Mouse (Mus musculus) Muller cell, postnatal 12 days (primary cell): Measurements from ENCODE around the gene Vwa8.
A peak's percentile ranks its signal among the peaks of the same experiment; 100 is the strongest.
"Not testable (repeated sequence)": the region's sequence is repeated elsewhere in the genome, so short reads cannot be mapped to it uniquely, and the experiment has no call there.

ENCODE experiments used
- DNase-seq: peaks from one replicate; pipeline ENCODE4 v3.0.0-alpha.2; 2015; ENCODE audit errors: inconsistent ontology term

The Vwa8 gene

DNA sequence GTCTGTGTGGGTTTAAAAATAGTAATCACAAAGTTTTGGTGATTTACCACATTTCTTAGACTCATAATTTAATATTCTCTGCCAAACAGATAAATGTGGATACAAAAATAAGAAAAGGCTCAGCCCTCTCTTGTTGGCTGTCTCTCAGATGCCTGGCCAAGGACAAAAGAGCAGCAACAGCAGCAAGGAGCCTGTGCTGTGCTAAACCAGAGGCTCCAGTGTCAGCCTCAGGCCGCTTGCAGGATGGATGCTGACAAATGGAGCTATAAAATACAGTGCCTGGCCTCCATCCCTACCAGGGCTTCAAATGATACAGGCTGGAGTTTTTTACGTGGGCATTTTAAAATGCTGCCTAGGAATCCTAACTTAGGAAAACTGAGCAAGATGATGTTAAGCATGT lies 134.3 kb downstream of the Vwa8 start:
- DNase-seq = no peak

DNA sequence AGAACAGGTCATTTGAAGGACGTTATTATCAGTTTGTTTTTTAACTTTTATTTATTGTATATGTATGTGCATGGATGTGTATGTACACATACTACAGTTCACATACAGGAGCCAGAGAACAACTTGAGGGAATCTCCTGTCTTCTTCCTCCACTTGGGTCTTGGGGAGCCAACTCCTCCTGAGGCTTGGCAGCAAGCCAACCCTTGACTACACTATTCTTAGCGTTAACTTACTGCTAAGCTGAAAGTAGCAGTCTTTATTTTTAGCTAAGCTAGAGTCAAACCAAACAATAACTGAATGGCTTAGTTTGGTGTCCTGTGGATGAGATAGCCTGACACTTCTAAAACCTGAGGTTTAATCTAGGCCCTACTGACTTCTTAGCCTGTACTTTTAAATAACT lies 135.4 kb downstream of the Vwa8 start:
- no peak for DNase-seq

DNA sequence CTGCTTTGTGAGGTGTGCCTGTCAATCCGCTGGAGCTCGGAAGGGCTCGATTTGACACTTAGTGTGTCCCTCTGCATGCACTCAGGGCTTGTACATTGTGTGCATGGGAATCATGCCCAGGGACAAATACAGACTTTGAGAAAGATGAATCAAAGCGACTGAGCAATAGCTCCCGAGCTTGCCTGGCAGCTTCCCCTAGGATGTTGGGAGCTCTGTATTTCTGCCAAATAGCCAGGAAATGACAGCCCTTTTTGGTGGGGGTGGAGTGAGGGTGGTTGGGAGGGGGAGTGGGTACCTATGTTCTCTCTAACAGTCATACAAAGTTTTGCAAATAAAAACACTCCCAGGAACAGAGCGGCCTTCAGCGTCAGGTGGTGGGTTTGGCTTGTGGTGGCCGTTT lies 138.7 kb downstream of the Vwa8 start:
- no peak for DNase-seq

DNA sequence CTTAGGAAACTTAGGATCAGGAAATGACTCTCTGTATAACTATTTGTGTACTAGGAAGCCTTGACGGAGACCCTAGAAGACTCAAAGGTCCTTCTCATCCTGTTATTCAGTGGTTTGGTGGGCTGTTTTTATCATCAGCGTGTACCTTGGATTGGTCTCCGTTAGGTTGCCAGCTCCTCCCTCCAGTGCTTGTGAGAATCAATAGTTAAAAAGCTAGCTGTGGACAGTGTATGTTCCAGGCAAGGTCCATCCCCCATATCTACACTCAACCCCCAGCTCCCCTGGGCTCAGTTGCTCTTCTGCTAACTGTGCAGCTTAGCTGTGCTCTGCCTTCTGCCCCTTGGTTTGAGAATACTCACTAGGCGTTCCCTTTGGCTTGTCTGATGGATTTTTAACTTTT lies 143.6 kb downstream of the Vwa8 start:
- no peak for DNase-seq

DNA sequence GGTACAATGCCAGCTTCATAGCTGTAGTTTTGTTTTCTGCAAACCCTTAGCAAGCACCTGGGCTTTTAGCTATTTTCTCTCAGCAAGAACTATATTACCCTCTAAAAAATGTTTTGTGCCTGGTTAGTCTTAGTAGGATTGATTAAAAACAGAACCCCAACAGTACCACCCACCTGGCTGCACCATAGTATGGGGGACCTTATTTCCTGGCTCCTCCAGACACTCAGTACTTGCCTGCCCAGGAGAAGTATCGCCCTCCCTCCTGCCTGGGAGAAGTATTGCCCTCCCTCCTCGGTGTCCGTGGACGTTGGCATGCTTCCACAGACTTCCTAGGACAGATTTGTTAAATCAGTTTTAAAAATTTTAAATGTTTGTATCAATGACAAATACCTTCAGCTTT lies 144.7 kb downstream of the Vwa8 start:
- DNase-seq = no peak

DNA sequence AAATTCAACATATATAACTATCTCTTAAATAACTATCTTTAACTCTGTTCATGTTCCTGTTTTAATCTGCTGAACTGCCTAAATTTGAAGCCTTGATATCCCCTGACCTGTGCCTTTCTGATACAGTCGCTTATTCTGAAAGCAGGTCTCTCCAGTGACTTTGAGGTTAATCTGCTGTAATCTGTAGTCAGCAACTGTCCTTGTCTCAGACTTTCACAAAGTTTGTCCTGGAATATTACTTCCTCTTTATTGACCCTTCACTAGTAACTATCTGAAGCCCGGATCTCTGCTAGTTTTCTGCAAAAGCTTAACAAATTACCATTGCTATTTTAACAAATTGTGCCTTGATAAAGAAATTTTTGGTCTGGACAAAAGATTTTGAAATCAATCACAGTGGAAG lies 147.5 kb downstream of the Vwa8 start:
- no peak for DNase-seq

DNA sequence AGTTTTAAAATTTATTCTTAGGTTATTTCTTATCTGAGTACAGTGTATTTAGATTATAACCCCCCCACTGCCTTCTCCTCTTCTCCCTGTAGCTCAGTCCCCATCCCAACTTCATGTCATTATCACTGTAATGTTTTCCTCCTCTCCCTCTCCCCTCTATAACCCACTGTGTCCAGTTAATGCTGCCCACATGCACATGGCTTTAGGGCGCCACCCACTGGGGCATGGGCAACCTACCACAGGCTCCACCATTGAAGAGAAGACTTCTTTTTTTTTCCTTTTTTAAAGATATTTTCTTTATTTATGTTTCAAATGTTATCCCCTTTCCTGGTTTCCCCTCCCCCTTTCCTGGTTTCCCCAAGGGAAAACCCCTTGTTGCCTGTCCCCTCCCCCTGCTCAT lies 154.7 kb downstream of the Vwa8 start:
- DNase-seq = peak; percentile 19

DNA sequence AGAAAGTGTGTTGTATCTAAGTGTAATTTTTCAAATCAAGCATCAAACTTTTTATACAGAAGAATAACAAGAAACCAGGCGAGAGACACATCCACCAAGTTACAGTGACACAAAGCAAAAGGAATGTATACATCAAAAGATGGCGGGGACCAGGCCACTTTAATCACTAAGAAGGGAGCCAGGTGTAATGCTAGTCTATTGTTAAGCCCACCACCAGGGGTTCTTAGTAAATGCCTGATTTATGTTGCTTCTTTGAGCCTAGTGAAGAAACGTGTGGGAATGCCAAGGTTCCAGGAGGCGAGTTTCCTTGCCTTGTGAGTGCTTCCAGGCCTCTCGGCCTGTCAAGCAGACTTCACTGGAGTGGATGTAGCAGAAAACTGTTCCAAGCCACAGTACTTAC lies 168.9 kb downstream of the Vwa8 start:
- DNase-seq = not testable (repeated sequence)

DNA sequence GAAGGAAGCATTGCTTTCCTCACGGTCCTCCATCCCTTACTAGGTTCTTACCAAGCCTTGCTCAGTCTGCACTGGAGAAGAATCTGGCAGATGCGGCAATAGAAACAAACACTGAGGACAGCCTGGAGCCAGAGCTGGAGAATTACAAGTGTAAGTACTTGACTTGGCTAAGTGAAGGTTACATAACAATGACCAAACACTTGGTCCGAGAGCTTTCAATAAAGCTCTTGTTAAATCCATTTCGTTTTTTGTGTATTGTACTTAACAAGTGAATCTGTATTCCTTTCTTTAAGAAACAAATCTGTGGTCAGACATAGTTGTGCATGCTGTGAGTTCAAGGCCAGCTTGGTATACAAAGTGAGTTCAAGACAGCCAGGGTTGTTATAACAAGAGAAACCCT lies 169.7 kb downstream of the Vwa8 start:
- no peak for DNase-seq

DNA sequence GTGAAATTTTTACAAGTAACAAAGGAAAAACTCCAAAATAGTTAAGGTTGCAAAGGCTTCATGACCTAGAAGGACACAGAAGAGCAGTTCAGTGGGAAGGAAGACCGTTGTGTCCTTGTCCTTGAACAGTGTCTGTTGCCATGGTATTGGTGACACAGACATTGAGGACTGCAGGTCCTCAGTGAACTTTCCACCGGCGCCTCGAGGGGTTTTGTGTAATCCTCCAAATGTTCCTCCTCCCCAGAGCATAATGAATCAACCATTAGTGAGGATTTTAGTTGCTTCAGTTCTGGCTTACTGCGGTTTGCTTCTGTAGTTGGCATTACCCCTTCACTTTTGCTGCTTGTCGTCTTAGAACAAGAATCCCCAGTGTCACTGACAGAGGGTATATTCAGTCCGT lies 172.9 kb downstream of the Vwa8 start:
- peak; percentile 63 for DNase-seq

DNA sequence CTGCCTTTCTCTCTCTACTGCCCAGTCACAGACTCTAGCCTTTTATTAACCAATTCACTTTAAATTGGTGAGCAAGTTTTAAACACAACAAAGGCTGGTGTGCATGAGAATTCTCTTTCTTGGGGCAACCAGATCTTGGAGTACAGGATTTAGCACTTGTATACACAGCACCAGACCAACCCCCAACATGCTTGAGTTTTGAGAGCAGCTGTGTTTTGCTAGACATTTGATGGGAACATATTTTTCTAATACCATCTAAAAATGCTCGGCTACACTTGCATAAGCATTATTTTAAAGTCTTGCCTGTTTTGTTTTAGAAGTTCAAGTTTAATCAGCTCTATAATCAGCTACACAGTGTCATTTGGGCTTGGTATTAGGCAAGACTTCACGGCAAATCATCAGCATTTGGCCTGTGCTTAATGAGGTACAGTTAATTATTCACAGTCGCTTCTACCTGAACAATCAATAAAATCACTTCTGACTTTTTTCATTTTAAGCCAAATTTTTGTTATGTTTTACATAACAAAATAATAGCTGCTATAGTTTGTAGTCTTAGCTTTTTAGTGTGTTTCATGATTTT lies 180.2 kb downstream of the Vwa8 start:
- no peak for DNase-seq

DNA sequence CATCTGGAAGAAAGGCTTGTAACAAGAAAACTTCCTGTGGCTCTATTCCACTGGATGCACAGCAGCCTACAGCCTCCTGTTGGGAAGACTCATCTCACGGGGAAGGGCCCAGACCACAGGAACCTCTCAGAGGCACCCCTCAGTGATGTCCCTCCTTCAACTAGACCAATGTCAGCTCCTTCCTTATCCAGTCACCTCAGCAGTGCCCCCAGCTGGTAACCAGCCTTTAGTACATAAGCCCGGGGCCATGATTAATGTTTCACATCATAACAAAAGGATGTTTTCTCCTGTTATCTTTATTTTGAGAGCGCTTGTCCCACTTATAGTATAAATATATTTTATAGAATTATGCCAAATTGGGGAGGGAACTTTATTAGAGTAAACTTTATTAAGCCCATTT lies 181.9 kb downstream of the Vwa8 start:
- no peak for DNase-seq

DNA sequence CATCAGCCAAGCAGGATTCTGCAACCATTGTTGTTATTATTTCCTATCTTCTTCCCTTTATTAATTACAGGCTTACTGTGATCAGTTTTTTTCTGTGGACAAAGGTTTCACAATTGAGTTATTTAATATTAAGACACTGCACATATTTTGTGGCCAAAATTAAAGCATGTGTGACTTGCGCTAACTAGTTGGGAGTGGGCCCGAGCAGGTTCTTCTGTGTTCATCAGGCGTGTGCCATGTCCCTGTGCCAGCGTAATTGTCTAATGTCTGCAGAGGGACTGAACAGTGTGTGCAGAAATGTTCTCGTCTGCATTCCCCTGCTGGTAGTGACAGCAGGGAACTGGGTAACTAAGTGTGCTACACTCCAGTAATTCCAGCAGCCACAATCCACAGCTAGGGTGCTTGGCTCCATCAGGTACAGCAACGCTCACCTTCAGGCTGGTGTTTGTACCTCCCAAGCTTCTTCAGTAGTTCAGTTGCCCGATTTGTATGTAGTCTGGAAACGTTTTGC lies 182.4 kb downstream of the Vwa8 start:
- DNase-seq = no peak

DNA sequence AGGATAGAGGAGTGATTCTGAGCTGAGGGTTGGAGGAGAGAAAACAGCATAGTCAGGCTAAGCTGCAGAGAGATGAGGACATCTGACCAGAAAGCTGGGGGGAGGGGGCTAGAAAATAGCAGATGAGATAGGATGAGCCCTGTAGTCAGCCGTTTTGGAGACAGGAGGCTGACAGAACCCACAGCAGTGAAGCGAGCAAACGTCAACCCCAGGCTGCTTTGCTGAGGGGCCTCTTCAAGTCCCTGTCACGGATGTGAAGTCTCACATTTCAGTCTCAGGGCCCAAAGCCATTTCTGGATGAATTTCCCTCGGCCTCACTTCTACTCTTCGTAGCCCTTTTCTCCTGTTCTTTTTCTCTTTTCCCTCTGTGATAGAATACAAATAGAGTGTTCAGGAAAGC lies 184.5 kb downstream of the Vwa8 start:
- no peak for DNase-seq

DNA sequence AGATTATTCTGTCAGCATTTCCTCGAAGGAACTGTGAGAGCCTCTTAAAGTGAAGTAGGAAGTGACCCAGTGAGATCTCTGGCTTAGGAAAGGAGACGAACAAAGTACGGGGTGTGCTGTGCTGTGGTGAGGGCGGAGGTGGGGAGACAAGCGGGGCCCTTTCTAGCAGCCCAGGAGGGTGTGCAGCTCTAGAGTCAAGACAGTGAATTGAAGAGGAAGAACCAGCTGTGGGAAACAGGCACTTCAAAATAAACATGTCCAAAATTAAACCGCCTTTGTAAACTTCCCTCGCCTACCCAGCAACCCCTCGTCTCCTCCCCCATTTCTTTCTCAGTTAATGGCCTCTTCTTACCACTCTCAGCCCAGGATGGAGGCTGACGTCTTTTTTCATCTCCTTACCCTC lies 185.7 kb downstream of the Vwa8 start:
- DNase-seq = no peak

DNA sequence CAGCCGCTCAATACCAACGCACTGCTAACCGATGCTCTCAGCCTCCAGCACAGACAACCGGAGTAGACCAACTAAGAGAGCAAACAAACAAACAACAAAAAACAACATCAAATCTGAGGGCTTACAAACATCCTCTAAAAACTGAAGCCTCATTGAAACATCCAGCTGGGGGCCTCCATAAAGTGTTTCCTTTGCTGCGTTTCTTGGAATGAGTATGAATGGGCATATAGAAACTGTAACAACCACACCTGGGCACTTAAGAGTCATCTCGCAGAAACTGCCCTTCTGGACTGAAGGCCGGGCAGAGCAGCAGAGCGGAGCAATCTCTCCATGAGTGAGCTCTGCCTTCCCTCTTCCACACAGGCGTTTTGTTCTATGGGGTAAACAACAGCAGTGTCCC lies 186.7 kb downstream of the Vwa8 start:
- no peak for DNase-seq

DNA sequence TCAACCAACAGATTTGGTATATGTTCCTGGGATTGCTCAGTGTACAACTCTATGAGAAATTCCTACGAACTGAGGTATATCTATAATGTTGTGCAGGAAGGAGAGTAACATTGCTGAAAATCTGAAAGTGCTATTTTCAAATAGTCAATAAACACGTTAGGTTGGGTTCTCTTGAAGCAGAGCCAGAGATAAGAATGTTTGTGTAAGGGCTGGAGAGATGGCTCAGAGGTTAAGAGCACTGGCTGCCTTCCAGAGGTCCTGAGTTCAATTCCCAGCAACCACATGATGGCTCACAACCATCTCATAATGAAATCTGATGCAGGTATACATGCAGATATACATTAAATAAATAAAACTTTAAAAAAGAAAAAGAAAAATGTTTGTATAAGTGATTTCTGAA lies 198.3 kb downstream of the Vwa8 start:
- no peak for DNase-seq

DNA sequence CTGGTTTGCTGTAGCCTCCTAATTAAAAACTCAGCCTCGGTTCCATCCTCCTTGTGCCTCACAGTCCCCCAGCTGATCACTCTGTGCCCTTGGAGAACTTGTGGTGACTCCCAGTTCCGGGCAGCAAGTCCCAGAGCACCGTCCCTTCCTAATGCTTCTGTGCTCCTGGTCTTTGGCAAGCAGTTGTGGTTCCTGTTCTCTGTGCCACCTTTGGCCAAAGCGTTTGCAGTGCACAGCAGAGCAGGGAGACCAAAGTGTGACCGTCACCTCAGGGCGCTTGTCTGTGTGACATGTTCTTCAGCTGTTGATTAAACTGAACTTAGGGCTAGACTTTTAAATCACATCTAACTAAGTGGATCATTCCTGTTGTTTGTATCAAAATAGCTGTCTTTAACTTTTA lies 199.1 kb downstream of the Vwa8 start:
- DNase-seq = no peak

DNA sequence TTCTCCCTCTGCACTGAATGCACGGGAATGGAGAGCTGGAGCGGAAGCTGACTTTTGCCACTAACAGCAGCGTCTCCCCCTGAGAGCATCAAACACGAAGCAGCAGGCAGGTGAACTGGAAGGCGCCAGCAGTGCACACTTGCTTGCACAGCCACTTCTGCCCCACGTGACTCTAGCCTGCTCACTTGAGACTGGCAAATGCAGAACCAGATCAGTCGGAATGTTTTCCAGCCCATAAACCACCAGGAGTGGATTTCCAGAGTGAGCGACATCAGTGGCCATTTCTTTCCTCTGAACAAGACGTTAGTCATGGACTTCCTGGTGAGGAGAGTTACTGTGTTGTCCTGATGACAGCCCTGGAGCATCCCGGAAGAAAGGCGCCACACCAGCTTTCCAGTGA lies 200.7 kb downstream of the Vwa8 start:
- DNase-seq = peak; percentile 5

DNA sequence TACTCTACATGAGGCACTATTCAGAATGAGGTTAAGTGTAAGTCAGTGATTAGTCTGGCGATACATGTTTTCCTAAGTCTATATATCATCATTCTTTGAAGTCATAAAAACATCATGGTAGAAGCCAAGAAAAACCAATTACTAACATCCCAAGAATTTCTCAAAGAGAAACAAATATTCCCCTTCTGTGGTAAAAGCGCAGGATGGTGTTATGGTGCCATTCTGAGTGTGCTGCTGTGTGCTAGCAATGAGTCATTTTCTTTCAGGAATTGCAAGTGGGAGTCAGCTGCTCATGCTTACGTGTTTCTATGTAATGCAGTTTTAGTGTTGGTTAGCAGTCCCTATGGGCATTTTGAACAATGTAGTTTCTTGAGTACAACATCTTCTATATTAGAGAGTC lies 216.8 kb downstream of the Vwa8 start:
- peak; percentile 24 for DNase-seq

DNA sequence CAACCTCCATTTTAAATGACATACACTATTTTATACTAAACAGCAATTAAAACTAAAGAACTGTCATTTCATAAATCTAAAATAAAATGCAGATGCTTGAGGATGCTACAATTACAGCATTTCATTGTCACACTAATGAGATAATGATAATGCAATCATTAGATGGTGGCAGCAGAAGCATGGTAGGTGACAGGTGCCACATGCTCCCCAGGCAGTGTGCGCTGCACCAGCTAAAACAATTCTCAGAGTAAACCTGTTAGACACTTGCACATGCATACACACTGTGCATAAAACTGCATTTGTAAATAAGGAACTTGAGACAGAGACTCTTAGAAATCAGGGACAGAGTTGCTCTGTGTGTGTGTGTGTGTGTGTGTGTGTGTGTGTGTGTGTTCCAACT lies 220.7 kb downstream of the Vwa8 start:
- DNase-seq = no peak

DNA sequence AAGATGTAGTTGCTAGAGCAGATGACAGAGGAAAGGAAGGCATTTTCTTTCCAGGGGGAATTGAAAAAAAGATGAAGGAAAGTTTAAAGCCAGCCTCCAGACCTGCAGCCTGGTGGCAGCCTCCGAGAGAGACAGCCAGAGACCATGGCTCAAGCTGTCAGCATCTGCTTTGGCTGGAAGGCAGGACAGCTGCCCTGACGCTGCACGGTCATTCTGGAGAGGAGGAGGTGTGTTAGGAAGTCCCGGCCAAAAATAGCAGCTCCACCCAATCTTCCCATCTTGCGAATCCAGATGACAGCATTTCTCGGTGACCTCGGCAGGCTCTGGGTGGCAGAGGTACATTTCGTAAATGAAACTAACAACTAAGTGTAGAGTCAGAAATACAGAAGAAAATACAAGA lies 225.9 kb downstream of the Vwa8 start:
- no peak for DNase-seq

DNA sequence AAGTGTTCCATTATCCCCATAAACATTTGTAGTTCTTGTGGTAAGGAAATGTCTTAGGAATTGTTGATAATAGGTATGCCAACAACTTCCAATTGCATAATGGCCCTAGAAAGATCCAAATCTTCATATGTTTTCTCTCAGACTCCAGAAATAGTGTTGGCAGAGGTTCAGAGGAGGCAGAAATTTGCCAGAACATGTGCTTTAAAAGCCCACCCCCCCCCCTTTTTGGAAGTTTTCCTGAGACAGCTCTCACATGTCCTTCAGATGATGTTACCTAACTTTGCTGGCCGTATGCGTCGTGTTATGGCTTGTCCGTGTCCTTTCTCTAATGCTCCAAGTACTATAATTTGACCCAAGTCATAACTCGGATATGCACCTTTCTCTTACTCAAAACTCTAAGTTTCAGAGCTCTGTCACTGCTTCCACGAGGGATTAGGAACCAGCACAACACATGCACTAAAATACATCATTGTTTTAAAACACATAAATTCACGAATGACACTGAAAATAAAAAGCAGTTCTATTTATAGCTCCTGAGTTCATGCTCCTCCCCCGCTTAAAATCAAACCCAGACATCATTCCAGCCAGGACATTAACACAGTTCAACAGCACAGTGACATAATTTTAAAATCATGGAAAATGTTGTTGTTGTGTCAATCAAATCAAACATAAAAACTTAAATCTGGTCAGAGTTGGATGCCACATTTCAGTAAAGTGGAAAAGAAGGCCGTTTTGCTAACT lies 227.9 kb downstream of the Vwa8 start:
- DNase-seq = no peak

DNA sequence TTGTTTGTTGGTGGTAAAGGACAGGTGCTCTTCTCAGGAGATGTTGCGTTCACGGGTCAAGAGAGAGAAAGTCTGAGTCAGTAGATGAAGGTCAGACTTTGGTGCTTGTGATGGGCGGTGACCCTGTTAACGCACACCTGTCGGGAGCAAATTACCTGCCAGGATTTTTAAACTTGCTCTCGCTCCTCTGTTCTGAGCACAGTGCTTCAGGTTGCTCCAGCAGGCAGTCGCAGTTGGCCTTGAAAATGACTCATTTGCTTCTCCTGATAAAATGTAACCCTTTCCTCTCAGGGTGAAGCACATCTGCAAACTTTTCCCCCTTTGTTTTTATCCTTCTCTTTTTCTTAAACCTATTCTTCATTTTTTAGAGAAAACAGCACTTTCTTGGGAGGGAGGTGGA lies 234.7 kb downstream of the Vwa8 start:
- no peak for DNase-seq
